Mouse (Mus musculus) gastrocnemius, adult 8-10 months (tissue): ENCODE data around the gene Ngly1. TPM values are rescaled to one million over a fixed set of nuclear protein-coding genes. Genes with fewer than 3 reads are reported as not detected.
"Not testable (repeated sequence)": the region's sequence is repeated elsewhere in the genome, so short reads cannot be mapped to it uniquely, and the experiment has no call there.

ENCODE experiments used
- DNase-seq, 2 experiments: peaks; one replicate each; pipeline ENCODE4 v3.0.0; 2022; ENCODE audit warnings: low spot score in 2 of 2
- total RNA-seq, 4 experiments: library from RNA; stranded (reverse); gene quantifications; 2 replicates each; pipeline ENCODE4 v1.2.4; 2022

Ngly1 gene
- total RNA-seq, 4 experiments from 2014 or later: 42.2 to 51.3 (median 47.6) TPM

GRCm38 (mm10) chr14:16256209-16256608 is 7.1 kb downstream of the Ngly1 start:
- no peak for DNase-seq

GRCm38 (mm10) chr14:16260541-16260940 is 11.5 kb downstream of the Ngly1 start:
- DNase-seq: no peak

GRCm38 (mm10) chr14:16261869-16262268 is 12.8 kb downstream of the Ngly1 start:
- no peak for DNase-seq

GRCm38 (mm10) chr14:16267028-16267427 is 17.9 kb downstream of the Ngly1 start:
- DNase-seq: no peak

- no peak for DNase-seq
Measured at GRCm38 (mm10) chr14:16269776-16270175, 20.7 kb downstream of the Ngly1 start.

- DNase-seq: no peak
Measured at GRCm38 (mm10) chr14:16273677-16274076, 24.6 kb downstream of the Ngly1 start.

GRCm38 (mm10) chr14:16279196-16279595 is 30.1 kb downstream of the Ngly1 start:
- DNase-seq: no peak

- no peak for DNase-seq
Measured at GRCm38 (mm10) chr14:16283966-16284365, 34.9 kb downstream of the Ngly1 start.

- DNase-seq: no peak
Measured at GRCm38 (mm10) chr14:16292371-16292770, 43.3 kb downstream of the Ngly1 start.

GRCm38 (mm10) chr14:16293015-16293414 is 43.9 kb downstream of the Ngly1 start:
- DNase-seq: no peak

GRCm38 (mm10) chr14:16293921-16294320 is 44.8 kb downstream of the Ngly1 start:
- DNase-seq: no peak

- no peak for DNase-seq
Measured at GRCm38 (mm10) chr14:16296816-16297468, 47.9 kb downstream of the Ngly1 start.

- no peak for DNase-seq
Measured at GRCm38 (mm10) chr14:16301735-16302134, 52.7 kb downstream of the Ngly1 start.

GRCm38 (mm10) chr14:16302688-16303087 is 53.6 kb downstream of the Ngly1 start:
- DNase-seq: no peak

- DNase-seq: no peak
Measured at GRCm38 (mm10) chr14:16310791-16311190, 61.7 kb downstream of the Ngly1 start.

GRCm38 (mm10) chr14:16312599-16312998 is 63.5 kb downstream of the Ngly1 start:
- DNase-seq: no peak

GRCm38 (mm10) chr14:16313073-16313472 is 64.0 kb downstream of the Ngly1 start:
- DNase-seq: not testable (repeated sequence)

GRCm38 (mm10) chr14:16313936-16314521 is 64.9 kb downstream of the Ngly1 start:
- no peak for DNase-seq

- no peak for DNase-seq
Measured at GRCm38 (mm10) chr14:16314842-16315241, 65.8 kb downstream of the Ngly1 start.

- DNase-seq: no peak
Measured at GRCm38 (mm10) chr14:16316715-16317114, 67.6 kb downstream of the Ngly1 start.

GRCm38 (mm10) chr14:16319818-16320217 is 70.7 kb downstream of the Ngly1 start:
- no peak for DNase-seq

- no peak for DNase-seq
Measured at GRCm38 (mm10) chr14:16324394-16324793, 75.3 kb downstream of the Ngly1 start.

- no peak for DNase-seq
Measured at GRCm38 (mm10) chr14:16325208-16325607, 76.1 kb downstream of the Ngly1 start.
